Mouse (Mus musculus) heart, postnatal 0 days (tissue): ENCODE measurements around the gene Fbxl19. TPM values are rescaled to one million over a fixed set of nuclear protein-coding genes. Genes with fewer than 3 reads are reported as not detected.
A peak's percentile ranks its signal among the peaks of the same experiment; 100 is the strongest.

Experiments
- ATAC-seq: fragments of 200-750 bp; cut with Nextera tagmentation; 2 replicates; pipeline ENCODE4 v1.8.0; 2017; ENCODE audit warnings: low read depth, moderate number of reproducible peaks, moderate library complexity; ENCODE audit not compliant: insufficient read depth
- DNase-seq: peaks from one replicate; pipeline ENCODE4 v3.0.0-alpha.2; 2016; ENCODE audit warnings: low spot score
- H3K27ac ChIP-seq: fragments of 300-500 bp; sonication (generic); 2 replicates; pipeline ENCODE4 v1.5.1; 2014; ENCODE audit warnings: low read depth, mild to moderate bottlenecking
- H3K27me3 ChIP-seq: fragments of 300-500 bp; sonication (generic); 2 replicates; pipeline ENCODE4 v1.6.1; 2014; ENCODE audit warnings: low read length, mixed read lengths; ENCODE audit not compliant: control insufficient read depth, insufficient read depth
- H3K36me3 ChIP-seq: fragments of 300-500 bp; sonication (generic); replicated peaks from 2 replicates; pipeline ENCODE4 v1.6.1; 2014; ENCODE audit warnings: low read length, mixed read lengths; ENCODE audit not compliant: control insufficient read depth, insufficient read depth
- H3K4me1 ChIP-seq: fragments of 300-500 bp; sonication (generic); 2 replicates; pipeline ENCODE4 v1.6.1; 2014; ENCODE audit warnings: antibody characterized with exemption; ENCODE audit not compliant: control insufficient read depth, insufficient read depth
- H3K4me2 ChIP-seq: fragments of 300-500 bp; sonication (generic); 2 replicates; pipeline ENCODE4 v1.6.1; 2014; ENCODE audit warnings: low read depth, mild to moderate bottlenecking, low read length, moderate library complexity
- H3K4me3 ChIP-seq: fragments of 300-500 bp; sonication (generic); 2 replicates; pipeline ENCODE4 v1.5.1; 2014; ENCODE audit warnings: low read depth, low read length
- H3K9ac ChIP-seq: fragments of 300-500 bp; sonication (generic); replicated peaks from 2 replicates; pipeline ENCODE4 v1.6.1; 2014; ENCODE audit warnings: low read depth, low read length, mixed read lengths
- H3K9me3 ChIP-seq: fragments of 300-500 bp; sonication (generic); replicated peaks from 2 replicates; pipeline ENCODE4 v1.6.1; 2016; ENCODE audit warnings: low read length; ENCODE audit not compliant: control insufficient read depth
- CTCF ChIP-seq: IDR thresholded peaks from 2 replicates; pipeline ENCODE4 v1.5.1; 2016; ENCODE audit warnings: antibody characterized with exemption, control low read depth, low read depth
- EP300 ChIP-seq: IDR thresholded peaks from 2 replicates; pipeline ENCODE4 v1.6.1; 2016; ENCODE audit warnings: antibody characterized with exemption, low read depth
- WGBS: fragments of 180-500 bp; shearing (Covaris S2); extraction: QIAGEN DNeasy Blood & Tissue Kit; methylation state at CpG from one replicate; pipeline ENCODE4 v1.1.7; 2014; 5-methylcytosine and 5-hydroxymethylcytosine counted together
- microRNA counts: library from miRNA; unstranded; fragments of <30 nt; microRNA quantifications from one replicate; lab custom pipeline; 2015
- microRNA-seq: library from miRNA; unstranded; fragments of <30 nt; microRNA quantifications from one replicate; pipeline ENCODE4, GENCODE M21; 2016
- polyA plus RNA-seq: library from polyadenylated mRNA; unstranded; fragments of >200 nt; fragmentation: Nextera tagmentation; extraction: Ambion mirVana; gene quantifications from 2 replicates; pipeline ENCODE4 v1.2.1, GENCODE M21; 2015
- total RNA-seq: library from RNA; depleted of rRNA; stranded (reverse); fragments of >200 nt; gene quantifications from 2 replicates; pipeline ENCODE4 v1.2.3, GENCODE M21; 2014; ENCODE audit warnings: low replicate concordance; rRNA removed

The Fbxl19 gene
- total and polyA plus RNA-seq, 2 experiments from 2014 or later = 0.42 to 21.6 TPM

DNA sequence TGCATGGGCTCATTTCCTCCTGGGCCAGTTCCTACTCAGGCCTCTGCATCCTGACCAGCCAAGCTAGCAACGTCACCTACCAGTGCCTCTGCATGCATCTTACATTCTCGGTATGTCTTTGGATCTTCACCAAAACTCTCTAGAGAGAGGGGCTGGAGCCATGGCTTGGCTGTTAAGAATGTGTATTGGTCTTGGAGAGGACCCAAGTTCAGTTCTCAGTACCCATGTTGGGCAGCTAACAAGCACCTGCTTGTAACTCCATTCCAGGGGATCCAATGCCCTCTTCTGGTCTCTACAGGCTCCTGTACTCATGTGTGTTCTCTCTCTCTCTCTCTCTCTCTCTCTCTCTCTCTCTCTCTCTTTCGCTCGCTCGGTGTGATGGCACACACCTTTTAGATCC is 73.4 kb downstream of the Fbxl19 start:
- Histone ChIP-seq H3K4me2 (no peak overlapping the region), H3K4me3 (no peak overlapping the region), H3K27ac (no peak overlapping the region), H3K27me3 (no peaks in the 10 kb centered on the region), H3K9ac (no peak overlapping the region), H3K9me3 (no peaks in the 10 kb centered on the region), H3K36me3 (no peaks in the 10 kb centered on the region), H3K4me1 (peaks cover 7% of the 10 kb centered on the region; the same call in 1 of the 2 replicates)
- 77% methylated on average over 5 of the region's 5 CpGs for WGBS
- no peak for TF ChIP-seq EP300
- TF ChIP-seq CTCF = no peak
- ATAC-seq (no peak), DNase-seq (no peak)

MicroRNAs encoded within 50 kb of the gene (microRNA counts, 519-probe panel; counts per million panel counts)
- microRNA mmu-miR-762 (lab: Ali Mortazavi, UCI) = 878 counts per million, percentile 8 among the panel's probes with 10 or more counts

Small RNA genes lying within 50 kb of the gene (microRNA-seq; reads per million reads assigned to microRNA genes)
- gene Mir762 = not detected

Other genes starting within 250 kb of the Fbxl19 start
- 21.8 and 29.3 TPM in 2 replicates for gene Srcap, start 232.6 kb upstream of the Fbxl19 start, total RNA-seq
- 15.0 and 16.1 TPM in 2 replicates for gene Srcap, start 232.6 kb upstream of the Fbxl19 start, polyA plus RNA-seq
- 12.5 and 17.4 TPM in 2 replicates for gene Gm42715, start 225.0 kb upstream of the Fbxl19 start, total RNA-seq
- gene Gm42715, start 225.0 kb upstream of the Fbxl19 start, polyA plus RNA-seq = 4.8 and 5.0 TPM in 2 replicates
- gene Tmem265, start 183.2 kb upstream of the Fbxl19 start, total RNA-seq = not detected in 2 replicates
- gene Tmem265, start 183.2 kb upstream of the Fbxl19 start, polyA plus RNA-seq = 2.6 and 3.3 TPM in 2 replicates
- gene Phkg2, start 171.2 kb upstream of the Fbxl19 start, total RNA-seq = 27.3 and 44.1 TPM in 2 replicates
- 22.2 and 23.1 TPM in 2 replicates for gene Phkg2, start 171.2 kb upstream of the Fbxl19 start, polyA plus RNA-seq
- 9.9 and 15.0 TPM in 2 replicates for gene Ccdc189, start 155.9 kb upstream of the Fbxl19 start, total RNA-seq
- gene Ccdc189, start 155.9 kb upstream of the Fbxl19 start, polyA plus RNA-seq = 16.0 and 17.6 TPM in 2 replicates
- gene Rnf40, start 155.8 kb upstream of the Fbxl19 start, total RNA-seq = 20.7 and 26.6 TPM in 2 replicates
- 21.3 and 23.1 TPM in 2 replicates for gene Rnf40, start 155.8 kb upstream of the Fbxl19 start, polyA plus RNA-seq
- 16.8 and 22.0 TPM in 2 replicates for gene Zfp629, start 128.7 kb upstream of the Fbxl19 start, total RNA-seq
- gene Zfp629, start 128.7 kb upstream of the Fbxl19 start, polyA plus RNA-seq = 6.9 and 11.3 TPM in 2 replicates
- 19.3 and 32.4 TPM in 2 replicates for gene Bcl7c, start 35.6 kb upstream of the Fbxl19 start, total RNA-seq
- 25.6 and 27.6 TPM in 2 replicates for gene Bcl7c, start 35.6 kb upstream of the Fbxl19 start, polyA plus RNA-seq
- gene Ctf1, start 31.8 kb upstream of the Fbxl19 start, total RNA-seq = 9.3 and 11.1 TPM in 2 replicates
- gene Ctf1, start 31.8 kb upstream of the Fbxl19 start, polyA plus RNA-seq = 2.6 and 3.1 TPM in 2 replicates
- not detected in 2 replicates for gene Ctf2, start 12.4 kb upstream of the Fbxl19 start, total RNA-seq
- gene Ctf2, start 12.4 kb upstream of the Fbxl19 start, polyA plus RNA-seq = not detected in 2 replicates
- gene Orai3, start 25.3 kb downstream of the Fbxl19 start, total RNA-seq = 31.8 and 38.9 TPM in 2 replicates
- gene Orai3, start 25.3 kb downstream of the Fbxl19 start, polyA plus RNA-seq = 17.3 and 17.6 TPM in 2 replicates
- gene Setd1a, start 32.1 kb downstream of the Fbxl19 start, total RNA-seq = 7.5 and 14.4 TPM in 2 replicates
- 6.0 and 7.6 TPM in 2 replicates for gene Setd1a, start 32.1 kb downstream of the Fbxl19 start, polyA plus RNA-seq
- not detected in 2 replicates for gene Gm49388, start 41.1 kb downstream of the Fbxl19 start, total RNA-seq
- not detected in 2 replicates for gene Gm49388, start 41.1 kb downstream of the Fbxl19 start, polyA plus RNA-seq
- gene Hsd3b7, start 56.1 kb downstream of the Fbxl19 start, total RNA-seq = 36.1 and 47.4 TPM in 2 replicates
- gene Hsd3b7, start 56.1 kb downstream of the Fbxl19 start, polyA plus RNA-seq = 23.3 and 27.4 TPM in 2 replicates
- gene Stx4a, start 79.8 kb downstream of the Fbxl19 start, total RNA-seq = 4.5 and 14.5 TPM in 2 replicates
- gene Stx4a, start 79.8 kb downstream of the Fbxl19 start, polyA plus RNA-seq = 44.7 and 46.5 TPM in 2 replicates
- gene Stx1b, start 80.0 kb downstream of the Fbxl19 start, total RNA-seq = 0.15 and 0.19 TPM in 2 replicates
- 0.38 and 0.51 TPM in 2 replicates for gene Stx1b, start 80.0 kb downstream of the Fbxl19 start, polyA plus RNA-seq
- 19.5 and 25.4 TPM in 2 replicates for gene Zfp646, start 131.7 kb downstream of the Fbxl19 start, total RNA-seq
- 2.7 and 3.0 TPM in 2 replicates for gene Zfp646, start 131.7 kb downstream of the Fbxl19 start, polyA plus RNA-seq
- gene Zfp668, start 132.3 kb downstream of the Fbxl19 start, total RNA-seq = 3.2 and 4.8 TPM in 2 replicates
- 6.1 and 7.1 TPM in 2 replicates for gene Zfp668, start 132.3 kb downstream of the Fbxl19 start, polyA plus RNA-seq
- gene Prss53, start 146.4 kb downstream of the Fbxl19 start, total RNA-seq = 0.12 TPM in 1 of 2 replicates, not detected in the other
- 0.26 and 0.66 TPM in 2 replicates for gene Prss53, start 146.4 kb downstream of the Fbxl19 start, polyA plus RNA-seq
- 1.1 TPM in 1 of 2 replicates, not detected in the other for gene Gm21974, start 150.9 kb downstream of the Fbxl19 start, total RNA-seq
- gene Gm21974, start 150.9 kb downstream of the Fbxl19 start, polyA plus RNA-seq = not detected in 2 replicates
- gene Vkorc1, start 151.1 kb downstream of the Fbxl19 start, total RNA-seq = 36.8 and 59.1 TPM in 2 replicates
- 70.4 and 85.8 TPM in 2 replicates for gene Vkorc1, start 151.1 kb downstream of the Fbxl19 start, polyA plus RNA-seq
- gene Bckdk, start 159.5 kb downstream of the Fbxl19 start, total RNA-seq = 117 and 196 TPM in 2 replicates
- 128 and 131 TPM in 2 replicates for gene Bckdk, start 159.5 kb downstream of the Fbxl19 start, polyA plus RNA-seq
- 14.4 and 22.6 TPM in 2 replicates for gene Kat8, start 168.0 kb downstream of the Fbxl19 start, total RNA-seq
- 17.0 and 20.4 TPM in 2 replicates for gene Kat8, start 168.0 kb downstream of the Fbxl19 start, polyA plus RNA-seq
- gene Prss8, start 185.6 kb downstream of the Fbxl19 start, total RNA-seq = 0.73 and 8.1 TPM in 2 replicates
- gene Prss8, start 185.6 kb downstream of the Fbxl19 start, polyA plus RNA-seq = 0.18 and 0.34 TPM in 2 replicates
- gene Prss36, start 202.2 kb downstream of the Fbxl19 start, total RNA-seq = 14.2 and 17.5 TPM in 2 replicates
- gene Prss36, start 202.2 kb downstream of the Fbxl19 start, polyA plus RNA-seq = 10.1 and 10.2 TPM in 2 replicates
- 25.8 and 33.4 TPM in 2 replicates for gene Fus, start 222.9 kb downstream of the Fbxl19 start, total RNA-seq
- gene Fus, start 222.9 kb downstream of the Fbxl19 start, polyA plus RNA-seq = 134 and 175 TPM in 2 replicates
- gene Pycard, start 249.3 kb downstream of the Fbxl19 start, total RNA-seq = 30.7 and 89.6 TPM in 2 replicates
- 43.0 and 46.4 TPM in 2 replicates for gene Pycard, start 249.3 kb downstream of the Fbxl19 start, polyA plus RNA-seq